Mouse (Mus musculus): Measurements from ENCODE around the gene Zscan10.

- TF ChIP-seq CTCF (IDR thresholded peaks at IDR 0.05; ENCODE audit: control insufficient read depth, insufficient read depth, insufficient read length) (no peak), CEBPB (IDR thresholded peaks at IDR 0.05; ENCODE audit: low read depth) (no peak), USF1 (IDR thresholded peaks at IDR 0.05; ENCODE audit: low read depth) (no peak), MAX (IDR thresholded peaks at IDR 0.05) (no peak)
These were observed 7.7 kb upstream of the Zscan10 start for GRCm38 (mm10) chr17:23592926-23593300.

All from C2C12 (cell line).